Mouse (Mus musculus) forebrain, embryonic 16.5 days (tissue): Measurements from ENCODE around the gene Olfr1277. TPM values are rescaled to one million over a fixed set of nuclear protein-coding genes. Genes with fewer than 3 reads are reported as not detected.

ENCODE experiments used
- polyA plus RNA-seq: library from polyadenylated mRNA; unstranded; fragments of >200 nt; fragmentation: Nextera tagmentation; extraction: Ambion mirVana; gene quantifications from 2 replicates; pipeline ENCODE4 v1.2.1, GENCODE M21; 2015

Olfr1277 gene
- polyA plus RNA-seq, 1 experiment from 2014 or later, result not detected

Other genes with a start within 250 kb of the Olfr1277 start
- gene Gm13941, start 168.1 kb downstream of the Olfr1277 start, polyA plus RNA-seq, result not detected in 2 replicates
- gene Gm15130, start 121.2 kb downstream of the Olfr1277 start, polyA plus RNA-seq, result not detected in 2 replicates
- not detected in 2 replicates for gene 4930430A15Rik, start 44.5 kb downstream of the Olfr1277 start, polyA plus RNA-seq
- gene Olfr1275, start 38.8 kb downstream of the Olfr1277 start, polyA plus RNA-seq, result not detected in 2 replicates
- gene Olfr1276, start 19.6 kb downstream of the Olfr1277 start, polyA plus RNA-seq, result not detected in 2 replicates
- not detected in 2 replicates for gene Olfr1278, start 16.0 kb upstream of the Olfr1277 start, polyA plus RNA-seq
- not detected in 2 replicates for gene Olfr1279, start 26.5 kb upstream of the Olfr1277 start, polyA plus RNA-seq
- not detected in 2 replicates for gene Olfr1280, start 39.9 kb upstream of the Olfr1277 start, polyA plus RNA-seq
- gene Olfr1281, start 52.4 kb upstream of the Olfr1277 start, polyA plus RNA-seq, result not detected in 2 replicates
- not detected in 2 replicates for gene Olfr1282, start 62.0 kb upstream of the Olfr1277 start, polyA plus RNA-seq
- gene Olfr1283, start 92.7 kb upstream of the Olfr1277 start, polyA plus RNA-seq, result not detected in 2 replicates
- gene Olfr1284, start 101.4 kb upstream of the Olfr1277 start, polyA plus RNA-seq, result not detected in 2 replicates
- not detected in 2 replicates for gene Olfr1286, start 149.0 kb upstream of the Olfr1277 start, polyA plus RNA-seq
- gene Olfr1287, start 175.0 kb upstream of the Olfr1277 start, polyA plus RNA-seq, result not detected in 2 replicates
- not detected in 2 replicates for gene Olfr1288, start 200.0 kb upstream of the Olfr1277 start, polyA plus RNA-seq
- not detected in 2 replicates for gene Olfr1289, start 206.7 kb upstream of the Olfr1277 start, polyA plus RNA-seq
- gene Olfr1290, start 219.7 kb upstream of the Olfr1277 start, polyA plus RNA-seq, result not detected in 2 replicates
- not detected in 2 replicates for gene Olfr1291-ps1, start 223.1 kb upstream of the Olfr1277 start, polyA plus RNA-seq